Mouse (Mus musculus): ENCODE results near the gene Camk2b. TPM values are rescaled to one million over a fixed set of nuclear protein-coding genes. Genes with fewer than 3 reads are reported as not detected.
"Not testable (repeated sequence)": the region's sequence is repeated elsewhere in the genome, so short reads cannot be mapped to it uniquely, and the experiment has no call there.

Gene Camk2b
- polyA plus RNA-seq, 1 experiment from 2014 or later = 1.8 TPM

DNA sequence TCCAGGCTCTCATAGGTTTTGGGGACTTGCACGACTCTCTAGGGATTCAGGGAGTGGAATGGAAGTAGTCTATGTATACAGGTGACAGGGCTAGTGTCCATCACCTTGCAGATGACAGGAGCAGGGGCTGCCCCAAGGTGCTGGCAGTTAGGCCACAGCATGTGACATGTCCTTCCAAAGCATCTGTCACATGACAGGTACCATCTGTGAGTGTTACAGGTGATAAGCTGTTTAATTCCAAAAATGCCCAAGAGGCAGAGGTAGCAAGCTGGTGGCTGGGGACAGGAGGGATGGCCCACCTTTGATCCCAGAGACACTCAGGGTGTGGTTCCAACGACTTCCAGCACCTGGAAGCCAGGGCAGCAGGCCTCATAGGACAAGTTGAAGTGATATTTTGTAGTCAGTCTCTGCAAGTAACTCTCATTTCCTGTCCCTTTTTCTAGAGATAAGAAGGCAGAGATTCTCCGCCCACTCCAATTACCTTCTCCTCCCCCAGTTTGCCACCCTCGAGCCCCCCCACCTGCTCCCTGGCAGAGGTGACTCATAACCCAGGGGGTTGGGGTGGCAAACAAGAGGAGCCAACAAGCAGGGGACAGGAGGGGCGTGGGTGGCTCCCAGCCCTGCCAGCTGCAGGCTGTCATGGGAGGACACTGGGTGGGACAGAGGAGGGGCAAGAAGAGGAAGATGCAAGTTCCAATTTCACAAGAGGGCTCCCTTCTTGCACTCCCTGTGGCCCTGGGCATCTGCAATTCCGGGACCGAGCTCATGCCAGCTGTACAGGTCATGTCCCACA lies 47.7 kb downstream of the Camk2b start:
- Histone ChIP-seq H3K27me3 (ENCODE audit: insufficient read depth, poor library complexity, severe bottlenecking) (peaks cover 30% of the 10 kb centered on the region; the same call in 1 of the 2 replicates), H3K4me1 (no peaks in the 10 kb centered on the region), H3K27ac (no peak overlapping the region), H3K4me3 (no peak overlapping the region), H3K9me3 (no peaks in the 10 kb centered on the region), H3K36me3 (no peaks in the 10 kb centered on the region)
- DNase-seq (ENCODE audit: low spot score) = no peak
- 62% methylated on average over 7 of the region's 7 CpGs for WGBS

DNA sequence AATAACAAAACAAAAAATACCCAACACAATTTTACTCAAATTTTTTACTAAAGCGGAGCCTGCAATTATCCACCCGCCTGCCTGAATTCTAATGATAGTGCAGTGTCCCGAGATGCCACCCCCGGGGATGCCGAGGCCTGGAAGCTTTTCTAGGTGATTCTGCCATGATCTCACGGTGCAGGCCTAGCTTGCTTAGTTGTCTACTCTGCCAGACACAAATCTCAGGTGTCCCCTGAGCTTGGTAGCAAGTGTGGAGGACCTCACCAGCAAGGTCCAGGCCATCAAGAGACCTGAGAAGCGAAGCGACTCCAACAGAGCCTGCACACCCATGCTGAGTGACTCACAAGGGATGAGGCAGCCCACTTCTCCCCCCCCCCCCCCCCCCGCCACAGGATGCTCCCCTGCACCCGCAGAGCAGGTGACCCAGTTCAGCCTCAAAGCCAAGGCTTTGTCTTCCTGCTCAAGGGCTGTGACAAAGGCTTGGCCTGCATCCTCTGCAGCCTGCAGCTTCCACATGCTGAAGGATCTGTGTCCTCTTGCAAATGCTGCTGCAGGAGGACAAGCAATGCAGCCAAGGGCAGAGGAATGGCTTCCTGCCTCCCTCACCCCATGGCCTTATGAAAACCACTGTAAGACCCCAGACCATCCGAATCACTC lies 48.5 kb downstream of the Camk2b start:
- H3K4me3 ChIP-seq = no peak overlapping the region
- 64% methylated on average over 11 of the region's 11 CpGs for WGBS
- no peaks in the 10 kb centered on the region for H3K4me1 ChIP-seq
- H3K36me3 ChIP-seq = no peaks in the 10 kb centered on the region
- no peak for DNase-seq (ENCODE audit: low spot score)
- no peaks in the 10 kb centered on the region for H3K9me3 ChIP-seq
- no peak overlapping the region for H3K27ac ChIP-seq
- H3K27me3 ChIP-seq (ENCODE audit: insufficient read depth, poor library complexity, severe bottlenecking) = peaks cover 30% of the 10 kb centered on the region; the same call in 1 of the 2 replicates

DNA sequence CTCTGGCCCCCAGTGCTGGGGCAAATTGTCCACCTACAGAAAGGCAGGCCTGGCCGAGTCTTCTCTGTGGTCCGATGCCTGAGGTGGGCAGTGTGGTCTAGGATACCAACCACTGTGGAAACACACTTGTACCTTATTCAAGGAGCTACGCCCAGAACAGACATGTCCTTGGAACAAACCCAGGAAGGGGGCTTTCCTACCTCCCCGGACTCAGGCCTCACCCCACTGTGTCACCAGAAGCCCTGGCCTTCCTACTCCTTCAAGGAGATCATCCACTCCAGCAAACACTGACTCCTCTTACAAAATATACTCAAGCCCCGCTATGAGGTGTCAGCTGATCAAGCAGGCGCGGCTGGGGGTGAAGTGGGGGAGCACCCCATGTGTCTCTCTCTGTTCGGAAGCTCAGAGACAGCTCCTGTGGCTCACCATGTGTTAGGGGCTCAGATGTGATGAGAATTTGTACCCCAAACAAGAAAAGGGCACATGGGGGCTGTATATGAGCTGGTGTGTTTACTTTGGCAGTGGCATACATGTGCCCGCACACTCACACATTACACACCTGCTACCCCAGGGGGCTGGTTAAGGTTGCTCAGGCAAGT lies 49.3 kb downstream of the Camk2b start:
- WGBS = 57% methylated on average over 9 of the region's 9 CpGs
- Histone ChIP-seq H3K27me3 (ENCODE audit: insufficient read depth, poor library complexity, severe bottlenecking) (peaks cover 26% of the 10 kb centered on the region; the same call in 1 of the 2 replicates), H3K9me3 (no peaks in the 10 kb centered on the region), H3K36me3 (no peaks in the 10 kb centered on the region), H3K4me3 (no peak overlapping the region), H3K4me1 (no peaks in the 10 kb centered on the region), H3K27ac (no peak overlapping the region)
- DNase-seq (ENCODE audit: low spot score) = no peak

DNA sequence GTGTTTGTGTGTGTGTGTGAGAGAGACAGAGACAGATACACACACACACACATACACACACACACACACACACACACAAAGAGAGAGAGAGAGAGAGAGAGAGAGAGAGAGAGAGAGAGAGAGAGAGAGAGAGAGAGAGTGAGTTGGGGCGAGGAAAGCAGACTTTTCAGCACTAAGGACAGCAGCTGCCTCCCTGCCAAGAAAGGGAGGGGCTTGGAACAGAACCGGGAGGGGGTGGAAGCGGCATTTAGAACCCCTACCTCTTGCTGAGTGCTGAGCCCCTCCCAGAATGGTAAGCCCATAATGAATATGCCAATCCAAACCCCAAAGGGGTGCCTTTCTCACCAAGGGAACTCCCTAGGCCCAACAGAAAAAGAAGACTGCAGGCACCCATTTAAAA lies 49.8 kb downstream of the Camk2b start:
- no peaks in the 10 kb centered on the region for H3K9me3 ChIP-seq
- no peak for DNase-seq (ENCODE audit: low spot score)
- no peak overlapping the region for H3K27ac ChIP-seq
- no peaks in the 10 kb centered on the region for H3K36me3 ChIP-seq
- H3K27me3 ChIP-seq (ENCODE audit: insufficient read depth, poor library complexity, severe bottlenecking) = peaks cover 22% of the 10 kb centered on the region; the same call in 1 of the 2 replicates
- 0% methylated on average over 3 of the region's 3 CpGs for WGBS
- no peaks in the 10 kb centered on the region for H3K4me1 ChIP-seq
- H3K4me3 ChIP-seq = no peak overlapping the region

DNA sequence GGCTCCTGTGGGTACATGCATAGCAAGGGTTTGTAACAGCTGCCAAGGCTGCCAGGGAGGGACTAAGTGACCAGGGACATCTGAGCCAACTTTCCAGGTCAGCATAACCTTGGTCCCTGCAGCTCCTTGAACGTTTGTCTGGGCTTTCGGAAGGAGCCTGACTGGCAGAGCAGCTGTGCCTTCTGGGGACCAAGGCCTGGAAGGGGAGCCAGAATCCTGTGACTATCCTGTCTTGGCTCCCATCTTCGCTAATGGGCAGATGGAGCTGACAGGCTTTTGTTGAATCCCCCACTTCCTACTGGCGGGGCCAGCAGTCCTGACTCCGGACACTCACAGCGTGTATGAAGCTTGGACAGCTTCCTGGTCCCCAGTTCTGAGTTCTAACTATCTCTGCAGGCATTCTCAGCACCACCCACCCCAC lies 51.1 kb downstream of the Camk2b start:
- WGBS = 67% methylated on average over 6 of the region's 6 CpGs
- DNase-seq (ENCODE audit: low spot score) = no peak
- Histone ChIP-seq H3K4me1 (no peaks in the 10 kb centered on the region), H3K36me3 (no peaks in the 10 kb centered on the region), H3K27ac (no peak overlapping the region), H3K9me3 (no peaks in the 10 kb centered on the region), H3K27me3 (ENCODE audit: insufficient read depth, poor library complexity, severe bottlenecking) (peaks cover 17% of the 10 kb centered on the region; the same call in 1 of the 2 replicates), H3K4me3 (no peak overlapping the region)

DNA sequence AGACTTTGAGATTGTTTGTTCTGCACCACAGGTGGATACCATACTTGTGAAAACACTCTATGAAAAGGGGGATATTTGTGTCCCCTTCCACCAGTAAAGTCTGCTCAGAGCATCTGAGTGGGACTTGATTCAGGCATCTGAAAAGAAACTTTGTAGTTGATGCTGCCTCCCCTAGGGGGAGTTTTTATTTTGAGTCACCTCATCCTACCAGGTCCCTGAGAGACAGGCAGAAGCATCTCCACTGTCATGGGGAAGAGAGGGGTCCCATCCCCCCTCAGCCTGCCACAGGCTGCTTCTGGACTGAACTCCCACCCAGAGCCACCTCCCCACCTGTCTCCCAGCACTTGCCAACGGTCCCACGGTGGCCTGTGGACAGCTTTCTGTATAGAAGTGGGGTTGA lies 52.8 kb downstream of the Camk2b start:
- H3K4me3 ChIP-seq = no peak overlapping the region
- WGBS = 67% methylated on average over 2 of the region's 2 CpGs

DNA sequence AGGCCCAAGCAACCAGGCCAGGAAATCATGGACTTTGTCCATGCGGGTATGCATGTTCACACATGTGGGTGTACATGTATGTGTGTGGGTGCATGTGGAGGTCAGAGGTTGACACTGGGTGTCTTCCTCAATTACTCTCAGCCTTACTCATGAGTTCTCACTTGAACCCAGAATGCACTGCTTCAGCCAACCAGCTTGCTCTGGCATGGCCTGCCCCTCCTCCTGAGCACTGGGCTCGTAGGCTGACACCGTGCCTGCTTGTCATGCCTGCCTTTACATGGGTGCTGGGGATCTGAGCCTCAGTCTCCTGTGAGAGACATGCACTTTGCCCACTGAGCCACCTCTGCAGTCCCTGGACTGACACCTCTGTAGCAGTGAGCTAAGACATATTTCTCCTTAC lies 54.3 kb downstream of the Camk2b start:
- no peaks in the 10 kb centered on the region for H3K9me3 ChIP-seq
- no peak for DNase-seq (ENCODE audit: low spot score)
- no peak overlapping the region for H3K4me3 ChIP-seq
- H3K36me3 ChIP-seq = no peaks in the 10 kb centered on the region
- 87% methylated on average over 3 of the region's 3 CpGs for WGBS
- peaks cover 21% of the 10 kb centered on the region for H3K27me3 ChIP-seq (ENCODE audit: insufficient read depth, poor library complexity, severe bottlenecking)
- no peak overlapping the region for H3K27ac ChIP-seq
- no peaks in the 10 kb centered on the region for H3K4me1 ChIP-seq

More for the DNA sequence above, 52.8 kb downstream of the Camk2b start:
- Histone ChIP-seq H3K27ac (no peak overlapping the region), H3K9me3 (no peaks in the 10 kb centered on the region), H3K27me3 (ENCODE audit: insufficient read depth, poor library complexity, severe bottlenecking) (peaks cover 20% of the 10 kb centered on the region), H3K4me1 (no peaks in the 10 kb centered on the region), H3K36me3 (no peaks in the 10 kb centered on the region)
- DNase-seq (ENCODE audit: low spot score) = no peak

DNA sequence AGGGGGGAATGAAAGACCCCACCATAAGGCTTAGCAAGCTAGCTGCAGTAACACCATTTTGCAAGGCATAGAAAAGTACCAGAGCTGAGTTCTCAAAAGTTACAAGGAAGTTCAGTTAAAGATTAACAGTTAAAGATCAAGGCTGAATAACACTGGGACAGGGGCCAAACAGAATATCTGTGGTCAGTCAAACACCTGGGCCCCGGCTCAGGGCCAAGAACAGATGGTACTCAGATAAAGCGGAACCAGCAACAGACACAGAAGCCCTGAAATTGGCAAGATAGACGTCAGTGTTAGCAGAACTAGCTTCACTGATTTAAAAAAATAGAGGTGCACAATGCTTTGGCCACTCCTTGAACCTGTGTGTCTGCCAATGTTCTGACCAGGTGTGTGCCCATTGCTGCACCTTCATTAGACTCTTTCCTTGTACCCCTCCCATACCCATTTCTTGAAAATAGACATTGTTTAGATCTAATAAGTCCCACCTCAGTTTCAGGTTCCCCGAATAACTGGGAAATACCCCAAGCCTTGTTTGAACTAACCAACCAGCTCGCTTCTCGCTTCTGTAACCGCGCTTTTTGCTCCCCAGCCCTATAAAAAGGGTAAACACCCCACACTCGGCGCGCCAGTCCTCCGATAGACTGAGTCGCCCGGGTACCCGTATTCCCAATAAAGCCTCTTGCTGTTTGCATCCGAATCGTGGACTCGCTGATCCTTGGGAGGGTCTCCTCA lies 55.2 kb downstream of the Camk2b start:
- not testable (repeated sequence) for H3K4me3 ChIP-seq; H3K9me3 ChIP-seq; H3K36me3 ChIP-seq; DNase-seq (ENCODE audit: low spot score); H3K27ac ChIP-seq; H3K4me1 ChIP-seq
- 83% methylated on average over 4 of the region's 18 CpGs for WGBS
- peaks cover 21% of the 10 kb centered on the region for H3K27me3 ChIP-seq (ENCODE audit: insufficient read depth, poor library complexity, severe bottlenecking)

DNA sequence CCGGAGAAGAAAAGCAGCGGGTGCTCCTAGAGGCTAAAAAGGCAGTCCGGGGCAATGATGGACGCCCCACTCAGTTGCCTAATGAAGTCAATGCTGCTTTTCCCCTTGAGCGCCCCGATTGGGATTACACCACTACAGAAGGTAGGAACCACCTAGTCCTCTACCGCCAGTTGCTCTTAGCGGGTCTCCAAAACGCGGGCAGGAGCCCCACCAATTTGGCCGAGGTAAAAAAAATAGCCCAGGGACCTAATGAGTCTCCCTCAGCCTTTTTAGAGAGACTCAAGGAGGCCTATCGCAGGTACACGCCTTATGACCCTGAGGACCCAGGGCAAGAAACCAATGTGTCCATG lies 58.4 kb downstream of the Camk2b start:
- H3K9me3 ChIP-seq; DNase-seq (ENCODE audit: low spot score); H3K27ac ChIP-seq; H3K4me1 ChIP-seq; H3K36me3 ChIP-seq: not testable (repeated sequence)
- Histone ChIP-seq H3K27me3 (ENCODE audit: insufficient read depth, poor library complexity, severe bottlenecking) (peaks cover 27% of the 10 kb centered on the region), H3K4me3 (peak overlapping the region; percentile 50)
- WGBS = 27% methylated on average over 9 of the region's 13 CpGs

DNA sequence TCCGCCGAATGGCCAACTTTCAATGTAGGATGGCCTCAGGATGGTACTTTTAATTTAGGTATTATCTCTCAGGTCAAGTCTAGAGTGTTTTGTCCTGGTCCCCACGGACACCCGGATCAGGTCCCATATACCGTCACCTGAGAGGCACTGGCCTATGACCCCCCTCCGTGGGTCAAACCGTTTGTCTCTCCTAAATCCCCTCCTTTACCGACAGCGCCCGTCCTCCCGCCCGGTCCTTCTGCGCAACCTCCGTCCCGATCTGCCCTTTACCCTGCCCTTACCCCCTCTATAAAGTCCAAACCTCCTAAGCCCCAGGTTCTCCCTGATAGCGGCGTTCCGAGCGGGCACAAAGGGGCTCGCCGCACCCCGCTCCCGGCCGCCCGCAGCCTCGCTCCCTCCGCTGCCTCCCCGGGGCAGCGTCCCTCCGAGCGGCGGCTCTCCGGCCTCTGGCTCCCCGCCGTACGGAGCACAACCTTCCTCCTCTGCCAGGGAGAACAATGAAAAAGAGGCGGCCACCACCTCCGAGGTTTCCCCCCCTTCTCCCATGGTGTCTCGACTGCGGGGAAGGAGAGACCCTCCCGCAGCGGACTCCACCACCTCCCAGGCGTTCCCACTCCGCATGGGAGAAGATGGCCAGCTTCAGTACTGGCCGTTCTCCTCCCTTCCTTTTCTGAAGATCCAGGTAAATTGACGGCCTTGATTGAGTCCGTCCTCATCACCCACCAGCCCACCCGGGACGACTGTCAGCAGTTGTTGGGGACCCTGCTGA lies 59.0 kb downstream of the Camk2b start:
- H3K9me3 ChIP-seq; H3K36me3 ChIP-seq; DNase-seq (ENCODE audit: low spot score); H3K27ac ChIP-seq: not testable (repeated sequence)
- H3K4me1 ChIP-seq = peaks cover 16% of the 10 kb centered on the region
- peak overlapping the region; percentile 52 for H3K4me3 ChIP-seq
- peaks cover 27% of the 10 kb centered on the region for H3K27me3 ChIP-seq (ENCODE audit: insufficient read depth, poor library complexity, severe bottlenecking)
- 6% methylated on average over 19 of the region's 49 CpGs for WGBS

DNA sequence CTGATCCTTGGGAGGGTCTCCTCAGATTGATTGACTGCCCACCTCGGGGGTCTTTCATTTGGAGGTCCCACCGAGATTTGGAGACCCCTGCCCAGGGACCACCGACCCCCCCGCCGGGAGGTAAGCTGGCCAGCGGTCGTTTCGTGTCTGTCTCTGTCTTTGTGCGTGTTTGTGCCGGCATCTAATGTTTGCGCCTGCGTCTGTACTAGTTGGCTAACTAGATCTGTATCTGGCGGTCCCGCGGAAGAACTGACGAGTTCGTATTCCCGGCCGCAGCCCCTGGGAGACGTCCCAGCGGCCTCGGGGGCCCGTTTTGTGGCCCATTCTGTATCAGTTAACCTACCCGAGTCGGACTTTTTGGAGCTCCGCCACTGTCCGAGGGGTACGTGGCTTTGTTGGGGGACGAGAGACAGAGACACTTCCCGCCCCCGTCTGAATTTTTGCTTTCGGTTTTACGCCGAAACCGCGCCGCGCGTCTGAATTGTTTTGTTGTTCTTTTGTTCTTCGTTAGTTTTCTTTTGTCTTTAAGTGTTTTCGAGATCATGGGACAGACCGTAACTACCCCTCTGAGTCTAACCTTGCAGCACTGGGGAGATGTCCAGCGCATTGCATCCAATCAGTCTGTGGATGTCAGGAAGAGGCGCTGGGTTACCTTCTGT lies 59.7 kb downstream of the Camk2b start:
- H3K27me3 ChIP-seq (ENCODE audit: insufficient read depth, poor library complexity, severe bottlenecking) = peaks cover 27% of the 10 kb centered on the region
- not testable (repeated sequence) for H3K27ac ChIP-seq; H3K36me3 ChIP-seq; DNase-seq (ENCODE audit: low spot score); H3K9me3 ChIP-seq
- H3K4me1 ChIP-seq = peaks cover 23% of the 10 kb centered on the region
- peak overlapping the region; percentile 52 for H3K4me3 ChIP-seq
- WGBS = 2% methylated on average over 42 of the region's 44 CpGs
